Mouse (Mus musculus) hindbrain, embryonic 15.5 days (tissue): ENCODE measurements at regions not wholly inside any gene's neighbourhood (a gene's known extent, or its start where the extent isn't known, plus 50 kb on each side); places are given as distances from the start of the nearest gene placed in this dataset.

ENCODE experiments used
- ATAC-seq: fragments of 200-750 bp; cut with Nextera tagmentation; 2 replicates; pipeline ENCODE4 v1.8.0; 2017; ENCODE audit warnings: low read depth, moderate number of reproducible peaks, moderate TSS enrichment; ENCODE audit not compliant: low FRiP score
- H3K27ac ChIP-seq: fragments of 300-500 bp; sonication (generic); replicated peaks from 2 replicates; pipeline ENCODE4 v1.5.1; 2015; ENCODE audit warnings: mild to moderate bottlenecking, inconsistent platforms
- H3K27me3 ChIP-seq: fragments of 300-500 bp; sonication (generic); 2 replicates; pipeline ENCODE4 v1.6.1; 2015; ENCODE audit warnings: control low read depth, inconsistent platforms
- H3K36me3 ChIP-seq: fragments of 300-500 bp; sonication (generic); 2 replicates; pipeline ENCODE4 v1.6.1; 2015; ENCODE audit warnings: control low read depth, inconsistent platforms
- H3K4me1 ChIP-seq: fragments of 300-500 bp; sonication (generic); replicated peaks from 2 replicates; pipeline ENCODE4 v1.6.1; 2015; ENCODE audit warnings: control low read depth, inconsistent platforms
- H3K4me2 ChIP-seq: fragments of 300-500 bp; sonication (generic); 2 replicates; pipeline ENCODE4 v1.6.1; 2015; ENCODE audit warnings: moderate library complexity, mild to moderate bottlenecking, inconsistent platforms
- H3K4me3 ChIP-seq: fragments of 300-500 bp; sonication (generic); 2 replicates; pipeline ENCODE4 v1.5.1; 2015; ENCODE audit warnings: mild to moderate bottlenecking, inconsistent platforms
- H3K9ac ChIP-seq: fragments of 300-500 bp; sonication (generic); 2 replicates; pipeline ENCODE4 v1.6.1; 2015; ENCODE audit warnings: inconsistent platforms
- H3K9me3 ChIP-seq: fragments of 300-500 bp; sonication (generic); 2 replicates; pipeline ENCODE4 v1.6.1; 2016; ENCODE audit warnings: control low read depth, inconsistent platforms
- WGBS: fragments of 180-500 bp; shearing (Covaris S2); methylation state at CpG from one replicate; pipeline ENCODE4 v1.1.7; 2015; 5-methylcytosine and 5-hydroxymethylcytosine counted together

DNA sequence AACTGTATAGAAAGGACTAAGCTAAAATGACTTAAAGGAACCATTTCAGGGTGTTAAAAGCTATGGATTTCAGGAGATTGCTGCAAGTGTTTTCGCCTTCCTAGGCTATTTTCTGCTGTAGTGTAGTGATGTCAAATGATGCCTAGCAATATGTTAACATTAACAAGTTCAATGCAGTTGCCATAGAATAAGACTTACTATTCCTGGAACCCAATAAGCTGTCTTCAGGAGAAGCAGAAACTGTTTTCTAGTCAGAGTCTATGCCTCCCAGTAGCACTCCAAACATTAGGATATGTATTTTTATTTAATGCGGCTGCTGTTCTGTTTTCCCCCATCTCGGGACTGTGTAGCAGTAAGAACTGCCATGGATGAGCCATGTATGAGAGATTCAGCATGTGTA, 90.3 kb upstream of the Arhgap21 start:
- no peaks in the 10 kb centered on the region for H3K36me3 ChIP-seq
- WGBS, result 81% methylated on average over 3 of the region's 3 CpGs
- no peak overlapping the region for H3K4me2 ChIP-seq
- peaks cover 19% of the 10 kb centered on the region for H3K4me1 ChIP-seq
- ATAC-seq, result 0 out of 2 replicates have a peak, but pooled peaks have one; percentile 46
- H3K27me3 ChIP-seq, result no peaks in the 10 kb centered on the region
- H3K4me3 ChIP-seq, result no peak overlapping the region
- H3K9me3 ChIP-seq, result no peaks in the 10 kb centered on the region
- H3K9ac ChIP-seq, result no peak overlapping the region
- H3K27ac ChIP-seq, result peak overlapping the region; percentile 72; the same call in 1 of the 2 replicates

DNA sequence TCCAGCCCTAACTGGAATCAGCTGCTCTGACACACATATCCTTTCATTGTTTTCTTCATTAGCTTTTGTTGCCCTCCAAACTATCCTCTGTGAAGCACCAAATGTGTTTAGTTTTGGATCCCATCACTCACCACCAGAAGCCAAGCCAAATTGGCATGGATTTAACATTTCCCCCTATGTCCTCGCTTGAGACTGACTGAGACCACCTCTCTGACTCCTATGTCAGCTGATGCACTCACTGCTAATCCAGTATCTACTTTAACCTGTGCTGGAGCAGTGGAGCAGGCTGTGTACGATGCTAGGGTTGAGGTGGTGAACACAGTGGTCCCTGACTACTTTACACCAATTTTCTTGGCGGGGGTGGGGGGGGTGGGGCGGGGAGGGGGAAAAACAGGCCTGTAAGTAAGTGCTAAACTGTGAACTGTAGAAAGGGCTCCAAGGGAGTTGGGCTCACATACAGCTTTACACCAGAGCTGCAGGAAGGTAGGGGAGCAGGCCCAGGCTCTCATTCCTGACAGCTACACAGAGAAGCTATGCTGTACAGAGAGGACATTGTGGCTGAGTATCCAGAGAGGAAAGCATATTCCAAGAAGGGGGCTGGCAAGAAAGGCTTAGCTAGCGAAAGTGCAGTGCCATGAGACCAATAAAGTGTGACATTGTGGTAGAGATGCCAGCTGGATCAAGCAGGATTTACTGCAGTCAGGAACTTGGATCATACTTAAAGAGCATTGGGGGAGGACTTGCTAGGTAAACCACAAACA, 87.9 kb upstream of the Arhgap21 start:
- no peaks in the 10 kb centered on the region for H3K9me3 ChIP-seq
- H3K27me3 ChIP-seq, result no peaks in the 10 kb centered on the region
- H3K9ac ChIP-seq, result no peak overlapping the region
- 69% methylated on average over 5 of the region's 5 CpGs for WGBS
- H3K4me3 ChIP-seq, result no peak overlapping the region
- H3K4me1 ChIP-seq, result peaks cover 19% of the 10 kb centered on the region
- H3K4me2 ChIP-seq, result no peak overlapping the region
- H3K27ac ChIP-seq, result 0 out of 2 replicates have a peak overlapping the region, but pooled peaks have one; percentile 35
- no peaks in the 10 kb centered on the region for H3K36me3 ChIP-seq
- ATAC-seq, result peak; percentile 55; the same call in 1 of the 2 replicates

GRCm38 (mm10) chr2:21055416-21055815, 86.7 kb upstream of the Arhgap21 start:
- Histone ChIP-seq H3K4me1 (peaks cover 18% of the 10 kb centered on the region), H3K4me2 (no peak overlapping the region), H3K36me3 (no peaks in the 10 kb centered on the region), H3K4me3 (no peak overlapping the region), H3K27me3 (no peaks in the 10 kb centered on the region), H3K27ac (no peak overlapping the region), H3K9ac (no peak overlapping the region), H3K9me3 (no peaks in the 10 kb centered on the region)
- 85% methylated on average over 3 of the region's 3 CpGs for WGBS
- no peak for ATAC-seq

DNA sequence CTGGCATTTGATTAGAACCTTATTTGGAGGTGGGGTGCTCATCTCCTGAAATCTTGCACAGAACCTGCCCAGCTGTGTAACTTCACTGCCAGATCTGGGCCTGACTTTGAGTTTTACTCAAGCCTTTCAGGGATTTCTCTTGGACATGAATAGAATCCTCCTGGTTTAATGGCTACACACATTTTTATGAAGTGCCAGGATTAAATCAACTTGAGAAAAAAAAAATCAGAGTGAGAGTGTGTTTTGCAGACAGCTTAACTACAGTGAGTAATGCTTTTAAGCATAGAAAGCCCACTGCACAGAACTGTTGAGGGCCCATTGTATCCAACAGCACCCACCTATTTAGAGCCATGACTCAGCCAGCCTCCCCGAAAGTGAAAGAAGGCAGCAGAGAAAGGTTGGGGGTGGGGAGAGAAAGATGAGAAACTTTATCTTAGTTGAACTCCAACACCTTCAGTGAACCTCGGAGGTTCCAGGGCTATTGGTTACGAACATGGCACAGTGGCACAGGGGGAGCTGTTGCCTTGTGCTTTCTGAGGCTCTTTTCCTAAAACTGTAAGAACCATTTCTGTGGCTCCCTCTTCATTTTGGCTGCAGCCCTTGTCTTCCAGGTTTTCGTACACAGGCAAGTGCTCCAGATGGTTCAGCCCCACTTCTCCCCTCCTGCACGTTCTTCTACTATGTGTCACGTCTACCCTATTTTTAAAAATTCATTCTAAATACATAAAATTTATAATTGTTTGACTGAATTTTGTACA, 85.8 kb upstream of the Arhgap21 start:
- H3K9ac ChIP-seq, result no peak overlapping the region
- peaks cover 8% of the 10 kb centered on the region for H3K4me1 ChIP-seq
- no peak overlapping the region for H3K4me2 ChIP-seq
- no peak overlapping the region for H3K4me3 ChIP-seq
- WGBS, result 85% methylated on average over 6 of the region's 6 CpGs
- no peaks in the 10 kb centered on the region for H3K27me3 ChIP-seq
- H3K9me3 ChIP-seq, result no peaks in the 10 kb centered on the region
- H3K27ac ChIP-seq, result no peak overlapping the region
- no peak for ATAC-seq
- H3K36me3 ChIP-seq, result no peaks in the 10 kb centered on the region

- no peak for ATAC-seq
- H3K4me2 ChIP-seq, result no peak overlapping the region
- H3K27ac ChIP-seq, result no peak overlapping the region
- H3K4me1 ChIP-seq, result peaks cover 7% of the 10 kb centered on the region; the same call in 1 of the 2 replicates
- H3K27me3 ChIP-seq, result no peaks in the 10 kb centered on the region
- H3K9ac ChIP-seq, result no peak overlapping the region
- H3K36me3 ChIP-seq, result no peaks in the 10 kb centered on the region
- H3K9me3 ChIP-seq, result no peaks in the 10 kb centered on the region
- no peak overlapping the region for H3K4me3 ChIP-seq
- 89% methylated on average over 5 of the region's 5 CpGs for WGBS
These were observed 84.9 kb upstream of the Arhgap21 start for GRCm38 (mm10) chr2:21053596-21053995.

GRCm38 (mm10) chr2:21048996-21049395, 80.3 kb upstream of the Arhgap21 start:
- ATAC-seq, result no peak
- Histone ChIP-seq H3K4me1 (peaks cover 15% of the 10 kb centered on the region), H3K4me2 (no peak overlapping the region), H3K9me3 (no peaks in the 10 kb centered on the region), H3K36me3 (no peaks in the 10 kb centered on the region), H3K9ac (no peak overlapping the region), H3K4me3 (no peak overlapping the region), H3K27me3 (no peaks in the 10 kb centered on the region), H3K27ac (no peak overlapping the region)
- WGBS, result 18% methylated on average over 5 of the region's 5 CpGs

- WGBS, result 75% methylated on average over 6 of the region's 6 CpGs
- H3K4me1 ChIP-seq, result peaks cover 17% of the 10 kb centered on the region
- H3K9ac ChIP-seq, result no peak overlapping the region
- no peak overlapping the region for H3K27ac ChIP-seq
- no peak overlapping the region for H3K4me2 ChIP-seq
- H3K36me3 ChIP-seq, result no peaks in the 10 kb centered on the region
- H3K9me3 ChIP-seq, result no peaks in the 10 kb centered on the region
- H3K27me3 ChIP-seq, result no peaks in the 10 kb centered on the region
- ATAC-seq, result no peak
- H3K4me3 ChIP-seq, result no peak overlapping the region
These were observed 79.5 kb upstream of the Arhgap21 start for GRCm38 (mm10) chr2:21048226-21048625.

GRCm38 (mm10) chr2:21046503-21047116, 77.9 kb upstream of the Arhgap21 start:
- Histone ChIP-seq H3K36me3 (no peaks in the 10 kb centered on the region), H3K9me3 (no peaks in the 10 kb centered on the region), H3K27me3 (no peaks in the 10 kb centered on the region), H3K4me1 (peaks cover 17% of the 10 kb centered on the region), H3K9ac (no peak overlapping the region), H3K4me3 (no peak overlapping the region), H3K27ac (no peak overlapping the region), H3K4me2 (no peak overlapping the region)
- ATAC-seq, result no peak
- 25% methylated on average over 9 of the region's 9 CpGs for WGBS

- H3K4me1 ChIP-seq, result peaks cover 17% of the 10 kb centered on the region
- WGBS, result 88% methylated on average over 7 of the region's 7 CpGs
- no peak overlapping the region for H3K4me3 ChIP-seq
- ATAC-seq, result no peak
- no peaks in the 10 kb centered on the region for H3K9me3 ChIP-seq
- H3K4me2 ChIP-seq, result no peak overlapping the region
- H3K27ac ChIP-seq, result peak overlapping the region; percentile 43; the same call in 1 of the 2 replicates
- H3K27me3 ChIP-seq, result no peaks in the 10 kb centered on the region
- H3K9ac ChIP-seq, result no peak overlapping the region
- no peaks in the 10 kb centered on the region for H3K36me3 ChIP-seq
These were observed 76.1 kb upstream of the Arhgap21 start for GRCm38 (mm10) chr2:21044781-21045180.

GRCm38 (mm10) chr2:21044007-21044406, 75.3 kb upstream of the Arhgap21 start:
- no peaks in the 10 kb centered on the region for H3K36me3 ChIP-seq
- no peak overlapping the region for H3K4me2 ChIP-seq
- H3K27me3 ChIP-seq, result no peaks in the 10 kb centered on the region
- peak; percentile 68 for ATAC-seq
- no peak overlapping the region for H3K4me3 ChIP-seq
- H3K4me1 ChIP-seq, result peaks cover 15% of the 10 kb centered on the region
- H3K27ac ChIP-seq, result peak overlapping the region; percentile 43
- H3K9ac ChIP-seq, result no peak overlapping the region
- WGBS, result 11% methylated on average over 7 of the region's 7 CpGs
- no peaks in the 10 kb centered on the region for H3K9me3 ChIP-seq

- 19% methylated on average over 4 of the region's 4 CpGs for WGBS
- Histone ChIP-seq H3K4me2 (no peak overlapping the region), H3K9ac (no peak overlapping the region), H3K4me3 (no peak overlapping the region), H3K27me3 (no peaks in the 10 kb centered on the region), H3K27ac (no peak overlapping the region), H3K4me1 (peaks cover 10% of the 10 kb centered on the region), H3K36me3 (no peaks in the 10 kb centered on the region), H3K9me3 (no peaks in the 10 kb centered on the region)
- ATAC-seq, result no peak
These were observed 74.6 kb upstream of the Arhgap21 start for GRCm38 (mm10) chr2:21043302-21043701.

GRCm38 (mm10) chr2:21037607-21038006, 68.9 kb upstream of the Arhgap21 start:
- 70% methylated on average over 3 of the region's 3 CpGs for WGBS
- peak overlapping the region; percentile 64; the same call in 1 of the 2 replicates for H3K27ac ChIP-seq

More at GRCm38 (mm10) chr2:21037607-21038006, 68.9 kb upstream of the Arhgap21 start:
- Histone ChIP-seq H3K36me3 (no peaks in the 10 kb centered on the region), H3K9ac (no peak overlapping the region), H3K4me2 (no peak overlapping the region), H3K4me1 (peaks cover 15% of the 10 kb centered on the region; the same call in 1 of the 2 replicates), H3K4me3 (no peak overlapping the region), H3K27me3 (no peaks in the 10 kb centered on the region), H3K9me3 (no peaks in the 10 kb centered on the region)
- no peak for ATAC-seq
